Mouse (Mus musculus) thymus, adult 2 months (tissue): Measurements from ENCODE around the gene Uhrf1bp1.
A peak's percentile ranks its signal among the peaks of the same experiment; 100 is the strongest.

Source experiments
- CTCF ChIP-seq: fragments of 200-500 bp; IDR thresholded peaks from 2 replicates; pipeline ENCODE4 v1.5.1; 2012; ENCODE audit warnings: mild to moderate bottlenecking, control low read depth, low read length, moderate library complexity, borderline replicate concordance; ENCODE audit not compliant: control insufficient read depth, poor library complexity, insufficient read depth; ENCODE audit errors: extremely low read depth
- POLR2A ChIP-seq: fragments of 200-500 bp; IDR thresholded peaks from 2 replicates; pipeline ENCODE4 v1.6.1; 2012; ENCODE audit warnings: mild to moderate bottlenecking, low read length, control low read depth, moderate library complexity; ENCODE audit not compliant: control insufficient read depth, poor library complexity, insufficient read depth; ENCODE audit errors: extremely low read depth

- TF ChIP-seq CTCF, result peak; percentile 54; the same call in 1 of the 2 replicates
- TF ChIP-seq POLR2A, result no peak
Measured at GRCm38 (mm10) chr17:27830411-27830810, 25.8 kb upstream of the Uhrf1bp1 start.
